Mouse (Mus musculus) ES-E14 (cell line): ENCODE results near the gene Copg1. TPM values are rescaled to one million over a fixed set of nuclear protein-coding genes. Genes with fewer than 3 reads are reported as not detected.
"Not testable (repeated sequence)": the region's sequence is repeated elsewhere in the genome, so short reads cannot be mapped to it uniquely, and the experiment has no call there.

Experiments
- DNase-seq: peaks from one replicate; pipeline ENCODE4 v3.0.0-alpha.2; 2013; ENCODE audit warnings: low read depth, low spot score
- H3K27ac ChIP-seq: 2 replicates; pipeline ENCODE4 v1.5.1; 2012; ENCODE audit warnings: low read depth, mild to moderate bottlenecking, low read length, moderate library complexity, mixed read lengths; ENCODE audit not compliant: poor library complexity, insufficient read depth, severe bottlenecking
- H3K36me3 ChIP-seq: 2 replicates; pipeline ENCODE4 v1.6.1; 2012; ENCODE audit warnings: mild to moderate bottlenecking, low read length, moderate library complexity, mixed read lengths; ENCODE audit not compliant: control insufficient read depth, poor library complexity, insufficient read depth, severe bottlenecking
- H3K4me1 ChIP-seq, 2 experiments: fragments of 150-350 bp in 1 of 2; sonication (generic) in 1 of 2; 2 replicates each; pipeline ENCODE4 v1.6.1; 2012; ENCODE audit warnings: low read length in 2 of 2, mild to moderate bottlenecking in 1 of 2, mixed read lengths in 1 of 2; ENCODE audit not compliant: control insufficient read depth in 2 of 2, insufficient read depth in 2 of 2, poor library complexity in 1 of 2
- H3K4me3 ChIP-seq, 2 experiments: fragments of 150-350 bp in 1 of 2; sonication (generic) in 1 of 2; 2 replicates each; pipeline ENCODE4 v1.5.1; 2012; ENCODE audit warnings: low read length in 2 of 2, low read depth in 1 of 2, mild to moderate bottlenecking in 1 of 2, mixed read lengths in 1 of 2; ENCODE audit not compliant: insufficient read depth in 1 of 2, poor library complexity in 1 of 2, severe bottlenecking in 1 of 2
- H3K9ac ChIP-seq: 2 replicates; pipeline ENCODE4 v1.6.1; 2012; ENCODE audit warnings: low read depth, mild to moderate bottlenecking, low read length, mixed read lengths; ENCODE audit not compliant: poor library complexity, insufficient read depth, severe bottlenecking
- H3K9me3 ChIP-seq: fragments of 150-350 bp; sonication (generic); 2 replicates; pipeline ENCODE4 v1.6.1; 2012; ENCODE audit warnings: low read depth, mild to moderate bottlenecking, low read length; ENCODE audit not compliant: control insufficient read depth, insufficient read depth
- CHD2 ChIP-seq: IDR thresholded peaks from 2 replicates; pipeline ENCODE4 v1.6.1; 2014; ENCODE audit warnings: mild to moderate bottlenecking, low read depth, low read length, inconsistent platforms
- HCFC1 ChIP-seq: IDR thresholded peaks from 2 replicates; pipeline ENCODE4 v1.6.1; 2012; ENCODE audit warnings: low read length, inconsistent platforms, borderline replicate concordance; ENCODE audit not compliant: insufficient read depth
- MAFK ChIP-seq: IDR thresholded peaks from 2 replicates; pipeline ENCODE4 v1.6.1; 2014; ENCODE audit warnings: mild to moderate bottlenecking, low read depth, low read length, inconsistent platforms; ENCODE audit not compliant: insufficient read depth
- ZC3H11A ChIP-seq: IDR thresholded peaks from 2 replicates; pipeline ENCODE4 v1.6.1; 2012; ENCODE audit warnings: low read depth, mild to moderate bottlenecking, inconsistent platforms, low read length, borderline replicate concordance
- ZNF384 ChIP-seq: IDR thresholded peaks from 2 replicates; pipeline ENCODE4 v1.6.1; 2012; ENCODE audit warnings: low read depth, low read length, inconsistent platforms
- in situ Hi-C, 2 experiments: fragments of 600-800 bp; cut with MboI; formaldehyde crosslinking; loops; one replicate each; pipeline ENCODE4 v1.15.1; 2025; ENCODE audit warnings: low sequenced_read_pairs in 2 of 2, inconsistent platforms in 1 of 2; ENCODE audit not compliant: unreplicated experiment in 2 of 2
- total RNA-seq: library from RNA; depleted of rRNA; stranded (reverse); fragments of 300-350 nt; gene quantifications from 2 replicates; pipeline ENCODE4 v1.2.3, GENCODE M21; 2012; rRNA removed

The Copg1 gene
- total RNA-seq, 1 experiment: 103 TPM

DNA sequence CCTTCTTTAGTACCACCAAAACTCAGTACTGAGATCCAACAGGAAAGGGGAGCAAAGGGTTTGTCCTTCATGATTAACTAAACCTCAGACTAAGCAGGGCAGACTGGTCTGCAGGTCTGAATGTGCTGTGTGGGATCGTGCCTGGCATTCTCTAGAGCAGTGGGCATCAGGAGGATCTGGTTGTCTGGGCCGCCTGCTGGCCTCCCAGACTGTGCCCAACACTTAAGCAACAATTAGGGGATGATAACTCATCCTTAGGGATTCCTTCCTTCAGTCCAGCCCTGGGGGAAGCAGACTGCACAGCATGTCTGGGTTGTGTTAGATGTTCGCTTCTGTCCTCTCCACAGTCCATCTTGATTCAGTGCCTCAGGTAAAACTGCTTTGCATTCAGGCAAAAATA lies 51.3 kb downstream of the Copg1 start:
- no peak for TF ChIP-seq HCFC1
- no peak for TF ChIP-seq ZNF384
- no peak for TF ChIP-seq MAFK
- no peak for DNase-seq
- Histone ChIP-seq H3K9me3 (no peaks in the 10 kb centered on the region), H3K4me1 (peaks cover 0 to 3% of the 10 kb centered on the region in 2 experiments; a peak in 1 of 4 replicates), H3K27ac (no peak overlapping the region), H3K4me3 (no peak overlapping the region), H3K36me3 (peaks cover 20% of the 10 kb centered on the region), H3K9ac (no peak overlapping the region)
- in situ Hi-C loops: no loop called here

DNA sequence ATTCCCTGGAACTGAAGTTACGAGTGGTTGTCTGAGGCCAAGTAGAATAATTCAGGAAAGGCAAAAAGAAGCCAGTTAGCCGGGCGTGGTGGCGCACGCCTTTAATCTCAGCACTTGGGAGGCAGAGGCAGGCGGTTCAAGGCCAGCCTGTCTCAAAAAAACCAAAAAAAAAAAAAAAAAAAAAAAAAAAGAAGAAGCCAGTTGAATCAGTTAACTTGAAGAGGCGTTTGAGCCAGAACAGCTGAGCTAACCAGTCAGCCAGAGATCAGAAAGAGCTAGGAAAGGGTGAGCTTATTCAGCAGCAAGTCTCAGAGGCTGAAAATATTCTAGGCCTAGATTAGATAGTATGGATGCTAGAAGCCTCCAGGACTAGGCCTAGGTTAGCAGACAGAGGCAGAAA lies 54.6 kb downstream of the Copg1 start:
- H3K9ac ChIP-seq: no peak overlapping the region
- in situ Hi-C loops: no loop called here
- TF ChIP-seq MAFK (no peak), ZC3H11A (no peak), ZNF384 (peak; percentile 59; the same call in 1 of the 2 replicates), CHD2 (no peak)
- H3K4me1 ChIP-seq: peaks cover 0 to 3% of the 10 kb centered on the region in 2 experiments; a peak in 1 of 4 replicates
- H3K9me3 ChIP-seq: no peaks in the 10 kb centered on the region
- H3K4me3 ChIP-seq: no peak overlapping the region
- no peak overlapping the region for H3K27ac ChIP-seq
- DNase-seq: no peak
- H3K36me3 ChIP-seq: 0 out of 2 replicates have a peak, but pooled peaks cover 4% of the 10 kb centered on the region

DNA sequence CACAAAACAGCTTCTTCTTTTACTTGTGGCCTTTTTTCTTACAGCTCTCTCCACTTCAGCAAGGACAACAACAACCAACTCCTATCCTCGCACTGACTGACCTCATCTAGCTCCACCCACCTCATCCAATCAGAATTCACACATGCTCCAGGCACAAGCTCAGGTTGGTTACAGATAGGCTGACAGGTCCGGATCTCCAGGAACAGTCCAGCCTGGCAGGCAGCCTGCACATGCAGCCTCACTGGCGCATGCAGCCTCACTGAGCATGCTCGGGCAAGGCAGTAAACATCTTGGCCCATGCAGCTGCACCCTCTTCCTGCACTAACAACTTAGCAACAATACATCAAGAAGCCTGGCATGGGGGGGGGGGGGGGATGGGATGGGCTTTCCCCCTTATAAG lies 74.8 kb downstream of the Copg1 start:
- DNase-seq, H3K4me1 ChIP-seq, H3K36me3 ChIP-seq, H3K9ac ChIP-seq, in situ Hi-C loops, H3K27ac ChIP-seq, H3K4me3 ChIP-seq, H3K9me3 ChIP-seq: not testable (repeated sequence)

Other genes with a start within 250 kb of the Copg1 start
- gene Aplf, start 215.6 kb upstream of the Copg1 start, total RNA-seq: 9.1 and 10.4 TPM in 2 replicates
- gene Efcc1, start 156.9 kb upstream of the Copg1 start, total RNA-seq: not detected in 2 replicates
- not detected in 2 replicates for gene Gp9, start 109.7 kb upstream of the Copg1 start, total RNA-seq
- gene Rab43, start 75.7 kb upstream of the Copg1 start, total RNA-seq: 1.6 and 2.0 TPM in 2 replicates
- 2.6 and 5.7 TPM in 2 replicates for gene Gm45140, start 52.0 kb upstream of the Copg1 start, total RNA-seq
- gene Isy1, start 49.0 kb upstream of the Copg1 start, total RNA-seq: 34.6 and 48.8 TPM in 2 replicates
- 400 and 562 TPM in 2 replicates for gene Cnbp, start 36.7 kb upstream of the Copg1 start, total RNA-seq
- gene Hmces, start 26.1 kb downstream of the Copg1 start, total RNA-seq: 61.2 and 125 TPM in 2 replicates
- gene H1fx, start 93.8 kb downstream of the Copg1 start, total RNA-seq: 13.6 and 14.0 TPM in 2 replicates
- gene Rab7, start 157.5 kb downstream of the Copg1 start, total RNA-seq: 31.2 and 56.2 TPM in 2 replicates
- gene Rpn1, start 196.7 kb downstream of the Copg1 start, total RNA-seq: 376 and 602 TPM in 2 replicates